Mouse (Mus musculus): ENCODE measurements around the gene Ccdc148. TPM values are rescaled to one million over a fixed set of nuclear protein-coding genes. Genes with fewer than 3 reads are reported as not detected.

Gene Ccdc148
- 3.0 and 3.2 TPM in 2 replicates for polyA plus RNA-seq (2015; fragmentation: Nextera tagmentation; extraction: Ambion mirVana)

- Histone ChIP-seq H3K27me3 (no peaks in the 10 kb centered on the region), H3K27ac (peak within 1 kb of the TSS; percentile 89), H3K9me3 (replicated peaks) (no peaks in the 10 kb centered on the region), H3K4me3 (peak within 1 kb of the TSS; percentile 91), H3K36me3 (ENCODE audit: poor library complexity, severe bottlenecking) (no peaks in the 10 kb centered on the region), H3K4me2 (peak within 1 kb of the TSS; percentile 83), H3K4me1 (peaks cover 22% of the 10 kb centered on the region), H3K9ac (peak within 1 kb of the TSS; percentile 85)
- ATAC-seq: peak; percentile 99
- WGBS: 1% methylated on average over 30 of the region's 37 CpGs
These were observed at the start of gene Ccdc148, which contains the start of gene Pkp4 for GRCm38 (mm10) chr2:59160605-59160963. Gene Ccdc148 (minus strand): TSS chr2:59160683. Gene Pkp4 (plus strand): TSS chr2:59160850.

GRCm38 (mm10) chr2:59208276-59208675 is 47.8 kb upstream of the Ccdc148 start:
- 0 out of 2 replicates have a peak, but pooled peaks cover 4% of the 10 kb centered on the region for H3K4me1 ChIP-seq
- ATAC-seq: no peak
- no peak overlapping the region for H3K4me2 ChIP-seq
- no peak overlapping the region for H3K27ac ChIP-seq
- H3K36me3 ChIP-seq (ENCODE audit: poor library complexity, severe bottlenecking): no peaks in the 10 kb centered on the region
- no peak overlapping the region for H3K4me3 ChIP-seq
- H3K9ac ChIP-seq: no peak overlapping the region
- WGBS: 86% methylated on average over 9 of the region's 9 CpGs
- H3K9me3 ChIP-seq (replicated peaks): no peaks in the 10 kb centered on the region
- no peaks in the 10 kb centered on the region for H3K27me3 ChIP-seq

GRCm38 (mm10) chr2:59207725-59208124 is 47.2 kb upstream of the Ccdc148 start:
- no peak overlapping the region for H3K4me3 ChIP-seq
- no peak overlapping the region for H3K9ac ChIP-seq
- H3K27ac ChIP-seq: no peak overlapping the region
- H3K4me2 ChIP-seq: no peak overlapping the region
- H3K9me3 ChIP-seq (replicated peaks): no peaks in the 10 kb centered on the region
- H3K36me3 ChIP-seq (ENCODE audit: poor library complexity, severe bottlenecking): no peaks in the 10 kb centered on the region
- WGBS: 53% methylated on average over 5 of the region's 5 CpGs
- H3K4me1 ChIP-seq: 0 out of 2 replicates have a peak, but pooled peaks cover 4% of the 10 kb centered on the region
- ATAC-seq: no peak
- no peaks in the 10 kb centered on the region for H3K27me3 ChIP-seq

GRCm38 (mm10) chr2:59207240-59207639 is 46.8 kb upstream of the Ccdc148 start:
- Histone ChIP-seq H3K36me3 (ENCODE audit: poor library complexity, severe bottlenecking) (no peaks in the 10 kb centered on the region), H3K4me1 (0 out of 2 replicates have a peak, but pooled peaks cover 4% of the 10 kb centered on the region), H3K4me3 (no peak overlapping the region), H3K27ac (no peak overlapping the region), H3K9me3 (replicated peaks) (no peaks in the 10 kb centered on the region), H3K4me2 (no peak overlapping the region), H3K9ac (no peak overlapping the region), H3K27me3 (no peaks in the 10 kb centered on the region)
- 57% methylated on average over 4 of the region's 4 CpGs for WGBS
- 0 out of 2 replicates have a peak, but pooled peaks have one; percentile 21 for ATAC-seq

GRCm38 (mm10) chr2:59206190-59206589 is 45.7 kb upstream of the Ccdc148 start:
- no peak overlapping the region for H3K9ac ChIP-seq
- H3K4me1 ChIP-seq: 0 out of 2 replicates have a peak, but pooled peaks cover 4% of the 10 kb centered on the region
- no peaks in the 10 kb centered on the region for H3K9me3 ChIP-seq (replicated peaks)
- H3K36me3 ChIP-seq (ENCODE audit: poor library complexity, severe bottlenecking): no peaks in the 10 kb centered on the region
- WGBS: 95% methylated on average over 2 of the region's 2 CpGs
- no peak overlapping the region for H3K4me3 ChIP-seq
- no peak overlapping the region for H3K4me2 ChIP-seq
- no peaks in the 10 kb centered on the region for H3K27me3 ChIP-seq
- ATAC-seq: no peak
- H3K27ac ChIP-seq: no peak overlapping the region

- Histone ChIP-seq H3K36me3 (ENCODE audit: poor library complexity, severe bottlenecking) (no peaks in the 10 kb centered on the region), H3K27ac (no peak overlapping the region), H3K9me3 (replicated peaks) (no peaks in the 10 kb centered on the region), H3K9ac (no peak overlapping the region), H3K4me3 (no peak overlapping the region), H3K4me1 (peaks cover 4% of the 10 kb centered on the region; the same call in 1 of the 2 replicates), H3K27me3 (no peaks in the 10 kb centered on the region), H3K4me2 (no peak overlapping the region)
- no peak for ATAC-seq
- WGBS: 91% methylated on average over 9 of the region's 9 CpGs
These were observed 44.6 kb upstream of the Ccdc148 start for GRCm38 (mm10) chr2:59205092-59205491.

- WGBS: 70% methylated on average over 3 of the region's 3 CpGs
- Histone ChIP-seq H3K27me3 (no peaks in the 10 kb centered on the region), H3K4me2 (no peak overlapping the region), H3K9me3 (replicated peaks) (no peaks in the 10 kb centered on the region), H3K4me3 (no peak overlapping the region), H3K9ac (no peak overlapping the region), H3K36me3 (ENCODE audit: poor library complexity, severe bottlenecking) (no peaks in the 10 kb centered on the region), H3K4me1 (peaks cover 4% of the 10 kb centered on the region; the same call in 1 of the 2 replicates), H3K27ac (no peak overlapping the region)
- ATAC-seq: no peak
These were observed 43.3 kb upstream of the Ccdc148 start for GRCm38 (mm10) chr2:59203627-59204425.

- Histone ChIP-seq H3K9ac (no peak overlapping the region), H3K4me1 (peaks cover 4% of the 10 kb centered on the region; the same call in 1 of the 2 replicates), H3K4me2 (no peak overlapping the region), H3K4me3 (no peak overlapping the region), H3K27ac (no peak overlapping the region), H3K36me3 (ENCODE audit: poor library complexity, severe bottlenecking) (no peaks in the 10 kb centered on the region), H3K9me3 (replicated peaks) (no peaks in the 10 kb centered on the region), H3K27me3 (no peaks in the 10 kb centered on the region)
- 91% methylated on average over 5 of the region's 5 CpGs for WGBS
- ATAC-seq: no peak
These were observed 42.4 kb upstream of the Ccdc148 start for GRCm38 (mm10) chr2:59202930-59203329.

- Histone ChIP-seq H3K36me3 (ENCODE audit: poor library complexity, severe bottlenecking) (no peaks in the 10 kb centered on the region), H3K4me3 (no peak overlapping the region), H3K27ac (no peak overlapping the region), H3K27me3 (no peaks in the 10 kb centered on the region), H3K9ac (no peak overlapping the region), H3K4me1 (no peaks in the 10 kb centered on the region; the same call in 1 of the 2 replicates), H3K4me2 (no peak overlapping the region), H3K9me3 (replicated peaks) (no peaks in the 10 kb centered on the region)
- WGBS: 66% methylated on average over 3 of the region's 3 CpGs
- no peak for ATAC-seq
These were observed 40.0 kb upstream of the Ccdc148 start for GRCm38 (mm10) chr2:59200511-59200910.

- no peak overlapping the region for H3K4me2 ChIP-seq
- H3K4me3 ChIP-seq: no peak overlapping the region
- H3K36me3 ChIP-seq (ENCODE audit: poor library complexity, severe bottlenecking): no peaks in the 10 kb centered on the region
- H3K4me1 ChIP-seq: no peaks in the 10 kb centered on the region; the same call in 1 of the 2 replicates
- no peak for ATAC-seq
- no peak overlapping the region for H3K9ac ChIP-seq
- 95% methylated on average over 5 of the region's 5 CpGs for WGBS
- H3K27ac ChIP-seq: no peak overlapping the region
- no peaks in the 10 kb centered on the region for H3K9me3 ChIP-seq (replicated peaks)
- no peaks in the 10 kb centered on the region for H3K27me3 ChIP-seq
These were observed 39.0 kb upstream of the Ccdc148 start for GRCm38 (mm10) chr2:59199476-59199976.

- Histone ChIP-seq H3K4me2 (no peak overlapping the region), H3K27ac (no peak overlapping the region), H3K4me1 (no peaks in the 10 kb centered on the region; the same call in 1 of the 2 replicates), H3K4me3 (no peak overlapping the region), H3K9me3 (replicated peaks) (no peaks in the 10 kb centered on the region), H3K36me3 (ENCODE audit: poor library complexity, severe bottlenecking) (no peaks in the 10 kb centered on the region), H3K27me3 (no peaks in the 10 kb centered on the region), H3K9ac (no peak overlapping the region)
- no peak for ATAC-seq
- WGBS: 89% methylated on average over 4 of the region's 4 CpGs
These were observed 36.7 kb upstream of the Ccdc148 start for GRCm38 (mm10) chr2:59197156-59197555.

GRCm38 (mm10) chr2:59193117-59193516 is 32.6 kb upstream of the Ccdc148 start:
- no peaks in the 10 kb centered on the region for H3K36me3 ChIP-seq (ENCODE audit: poor library complexity, severe bottlenecking)
- H3K9me3 ChIP-seq (replicated peaks): no peaks in the 10 kb centered on the region
- H3K4me2 ChIP-seq: no peak overlapping the region
- no peak overlapping the region for H3K9ac ChIP-seq
- ATAC-seq: no peak
- peaks cover 6% of the 10 kb centered on the region; the same call in 1 of the 2 replicates for H3K4me1 ChIP-seq
- 91% methylated on average over 5 of the region's 5 CpGs for WGBS
- H3K4me3 ChIP-seq: no peak overlapping the region
- no peak overlapping the region for H3K27ac ChIP-seq
- H3K27me3 ChIP-seq: no peaks in the 10 kb centered on the region
